Mouse (Mus musculus): ENCODE results near the gene Yipf2.

- no peak for TF ChIP-seq TCF12 (IDR thresholded peaks at IDR 0.05; ENCODE audit: low read depth, low read length)
- 0 out of 2 replicates have a peak, but pooled peaks have one; percentile 4 for TF ChIP-seq POLR2A (IDR thresholded peaks at IDR 0.05; ENCODE audit: low read depth, low read length)
- no peak for TF ChIP-seq CTCF (conservative IDR thresholded peaks at IDR 0.05 in 1 of 2, IDR thresholded peaks at IDR 0.05 in 1 of 2; ENCODE audit: low read depth in 2 of 2, low read length in 2 of 2)
- TF ChIP-seq E2F4 (IDR thresholded peaks at IDR 0.05; ENCODE audit: insufficient replicate concordance, low read depth, low read length): no peak
- TF ChIP-seq POLR2AphosphoS2 (IDR thresholded peaks at IDR 0.05; ENCODE audit: low read depth, low read length): no peak
- no peak for TF ChIP-seq CHD1 (IDR thresholded peaks at IDR 0.05; ENCODE audit: low read depth, low read length)
- no peak for TF ChIP-seq KAT2A (IDR thresholded peaks at IDR 0.05; ENCODE audit: insufficient replicate concordance, low read length)
- TF ChIP-seq USF1 (IDR thresholded peaks at IDR 0.05; ENCODE audit: low read depth, low read length): no peak
- no peak for TF ChIP-seq ZC3H11A (IDR thresholded peaks at IDR 0.05; ENCODE audit: low read depth, low read length)
- no peak for TF ChIP-seq MYC (IDR thresholded peaks at IDR 0.05; ENCODE audit: low read depth, low read length)
- TF ChIP-seq BHLHE40 (IDR thresholded peaks at IDR 0.05; ENCODE audit: low read depth, low read length): no peak
- TF ChIP-seq ZKSCAN1 (IDR thresholded peaks at IDR 0.05; ENCODE audit: borderline replicate concordance, low read depth, low read length): no peak
- TF ChIP-seq ZMIZ1 (IDR thresholded peaks at IDR 0.05; ENCODE audit: low read depth, low read length): no peak
- TF ChIP-seq TBP (conservative IDR thresholded peaks at IDR 0.05; ENCODE audit: low read depth, low read length): no peak
Measured at GRCm38 (mm10) chr9:21588350-21588749, 4.3 kb downstream of the Yipf2 start.

Data from CH12.LX (cell line).